Mouse (Mus musculus) testis, adult 2 months (tissue): Measurements from ENCODE around the gene Slc9a8.

Experiments
- CTCF ChIP-seq: fragments of 200-500 bp; IDR thresholded peaks from 2 replicates; pipeline ENCODE4 v1.5.1; 2012; ENCODE audit warnings: low read depth, mild to moderate bottlenecking, inconsistent platforms, low read length, moderate library complexity; ENCODE audit not compliant: control insufficient read depth, insufficient read depth, insufficient replicate concordance
- POLR2A ChIP-seq: fragments of 200-500 bp; IDR thresholded peaks from 2 replicates; pipeline ENCODE4 v1.6.1; 2012; ENCODE audit warnings: low read depth, mild to moderate bottlenecking, inconsistent platforms, low read length, moderate library complexity; ENCODE audit not compliant: control insufficient read depth

DNA sequence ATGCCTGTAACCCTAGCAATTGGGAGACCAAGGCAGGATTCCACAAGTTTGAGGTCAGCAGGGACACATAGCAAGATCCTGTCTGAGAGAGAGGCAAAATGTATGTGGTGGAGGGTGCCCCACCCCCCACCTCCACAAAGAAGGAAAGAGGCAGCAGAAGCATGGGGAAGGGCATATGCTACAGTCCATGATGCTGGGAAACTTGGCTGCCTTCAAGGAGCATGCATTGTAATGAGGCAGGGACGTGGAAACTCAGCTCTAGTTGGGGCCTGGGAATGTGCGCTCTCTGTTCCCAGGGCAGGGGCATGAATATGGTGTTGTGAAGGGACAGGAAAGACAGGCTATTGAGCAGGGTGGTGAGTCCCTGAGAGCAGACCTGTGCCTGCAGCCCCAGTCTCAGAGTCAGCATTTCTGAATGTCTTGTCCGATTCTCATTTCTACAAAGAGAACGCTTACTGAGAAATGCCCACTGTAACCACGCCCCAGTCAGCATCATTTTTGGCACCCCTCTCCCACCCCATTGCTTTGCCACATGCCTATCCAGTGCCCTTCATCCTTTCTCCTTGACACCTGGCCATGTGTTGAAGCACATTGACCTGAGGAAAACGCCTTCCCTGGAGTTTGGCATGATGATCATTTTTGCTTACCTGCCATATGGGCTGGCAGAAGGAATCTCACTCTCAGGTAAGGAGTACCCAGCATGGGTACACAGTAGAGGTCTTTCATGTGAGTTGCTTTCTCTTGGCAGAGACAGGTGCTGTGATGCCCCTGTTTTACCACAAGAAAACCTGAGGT lies 37.8 kb downstream of the Slc9a8 start:
- TF ChIP-seq POLR2A (no peak), CTCF (no peak)
